Mouse (Mus musculus): ENCODE measurements around the gene Zswim9.

DNA sequence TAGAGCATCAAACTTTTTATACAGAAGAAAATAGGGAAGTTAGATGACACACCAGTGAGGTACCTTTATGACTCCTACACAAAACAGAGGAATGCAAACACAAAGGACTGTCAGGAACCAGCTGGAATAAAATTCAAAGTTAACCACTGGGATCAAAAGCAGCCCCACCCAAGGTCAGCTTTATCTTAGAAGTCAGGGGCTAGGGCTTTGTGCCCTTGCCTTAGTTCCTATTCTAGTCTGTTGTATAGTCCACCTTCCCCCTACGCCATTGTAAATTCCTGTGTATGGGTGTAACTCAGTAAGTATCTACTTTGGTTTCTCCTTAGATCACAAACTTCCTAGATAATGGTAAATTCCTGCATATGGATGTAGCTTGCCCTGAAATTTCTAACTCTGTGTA, 19.1 kb upstream of the Zswim9 start:
- TF ChIP-seq CTCF (IDR thresholded peaks at IDR 0.05; ENCODE audit: borderline replicate concordance, insufficient read depth, low read depth, low read length): no peak
- no peak for TF ChIP-seq POLR2A (IDR thresholded peaks at IDR 0.05; ENCODE audit: borderline replicate concordance, insufficient read depth, low read length)
